Mouse (Mus musculus) G1E (cell line): ENCODE measurements around the gene Zfp13.

ENCODE experiments used
- CTCF ChIP-seq: IDR thresholded peaks from 2 replicates; pipeline ENCODE4 v1.5.1; 2012; ENCODE audit warnings: low read depth, low read length, inconsistent platforms, mixed read lengths
- POLR2AphosphoS5 ChIP-seq: IDR thresholded peaks from 2 replicates; pipeline ENCODE4 v1.6.1; 2012; ENCODE audit warnings: low read depth, low read length, inconsistent platforms; ENCODE audit not compliant: insufficient replicate concordance

DNA sequence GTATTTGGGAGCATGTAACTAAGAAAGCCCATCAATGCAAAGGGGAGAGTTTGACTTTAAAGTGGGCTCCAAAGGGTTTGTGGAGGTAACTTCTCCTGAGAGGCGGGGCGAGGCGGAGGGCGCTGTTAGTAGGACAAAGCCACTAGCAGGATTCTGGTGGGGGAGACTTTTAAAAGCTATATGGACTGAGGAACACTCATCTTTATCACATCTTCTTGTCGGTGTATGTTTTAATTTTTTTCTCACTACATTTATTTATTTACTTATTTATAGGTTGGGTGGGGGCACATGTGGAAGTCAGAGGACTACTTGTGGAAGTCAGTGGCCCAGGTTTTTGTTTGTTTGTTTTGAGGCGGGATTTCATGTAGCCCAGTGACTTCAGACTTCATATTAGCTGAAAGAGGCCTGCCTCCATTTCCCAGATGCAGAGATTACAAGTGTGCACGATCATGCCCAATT is 347 bp upstream of the Zfp13 start:
- TF ChIP-seq CTCF = no peak
- no peak; the same call in 1 of the 2 replicates for TF ChIP-seq POLR2AphosphoS5
